In genomic region chr19:20677697-20678355, GRCm38 (mm10) we compare ENCODE assay signal across 19 mouse cellular contexts. TPM values are rescaled to one million over a fixed set of nuclear protein-coding genes. Genes with fewer than 3 reads are reported as not detected.
"Had no signal": no experiment of that assay in that cellular context is flagged by ENCODE, and none has a peak within 500 bp of the region (broad histone marks: within the 10 kb centered on the region; RNA-seq: fewer than 3 reads in every experiment).

No protein-coding gene starts in this region.

- ATAC-seq: liver, postnatal 0 days; lung, postnatal 0 days; midbrain, embryonic 15.5 days had no signal

- H3K4me1 ChIP-seq: midbrain, embryonic 12.5 days; midbrain, embryonic 15.5 days; neural tube, embryonic 12.5 days; neural tube, embryonic 15.5 days had no signal

- H3K27ac ChIP-seq: kidney, postnatal 0 days; left cerebral cortex, adult 2 months; liver, embryonic 14.5 days; macrophage; midbrain, embryonic 12.5 days; midbrain, embryonic 15.5 days; neural tube, embryonic 12.5 days; neural tube, embryonic 15.5 days had no signal

- H3K4me3 ChIP-seq: left cerebral cortex, adult 2 months; midbrain, embryonic 12.5 days; midbrain, embryonic 15.5 days; neural tube, embryonic 12.5 days; neural tube, embryonic 15.5 days had no signal

- H3K9ac ChIP-seq: liver, embryonic 14.5 days; liver, postnatal 0 days; lung, embryonic 14.5 days; midbrain, embryonic 12.5 days; midbrain, embryonic 15.5 days; neural tube, embryonic 12.5 days; neural tube, embryonic 15.5 days had no signal

- H3K36me3 ChIP-seq: midbrain, embryonic 12.5 days; midbrain, embryonic 15.5 days; neural tube, embryonic 12.5 days; neural tube, embryonic 15.5 days had no signal

- H3K4me2 ChIP-seq: lung, embryonic 14.5 days; midbrain, embryonic 12.5 days; midbrain, embryonic 15.5 days; neural tube, embryonic 12.5 days; neural tube, embryonic 15.5 days had no signal

- H3K9me3 ChIP-seq: midbrain, embryonic 12.5 days; midbrain, embryonic 15.5 days; neural tube, embryonic 12.5 days; neural tube, embryonic 15.5 days had no signal

- DNase-seq: kidney, postnatal 25 days; layer of hippocampus, postnatal 36 days; liver, postnatal 0 days; lung, embryonic 14.5 days; right cerebral cortex, adult 18-20 months; right cerebral cortex, postnatal 14 days; right cerebral cortex, postnatal 4 days; thymus, adult 2 months; thymus, postnatal 14 days; thymus, postnatal 4 days had no signal

- H3K27me3 ChIP-seq: midbrain, embryonic 12.5 days; midbrain, embryonic 15.5 days; neural tube, embryonic 12.5 days; neural tube, embryonic 15.5 days had no signal

RNA-seq across cellular contexts. Expression of gene Aldh1a7, which starts 49.5 kb away (rescaled TPM):
- polyA plus RNA-seq: macrophage had no signal
